Mouse (Mus musculus): ENCODE results near the gene 1700020A23Rik. TPM values are rescaled to one million over a fixed set of nuclear protein-coding genes. Genes with fewer than 3 reads are reported as not detected.
A peak's percentile ranks its signal among the peaks of the same experiment; 100 is the strongest.

1700020A23Rik gene
- polyA plus RNA-seq, 1 experiment from 2014 or later, result not detected

DNA sequence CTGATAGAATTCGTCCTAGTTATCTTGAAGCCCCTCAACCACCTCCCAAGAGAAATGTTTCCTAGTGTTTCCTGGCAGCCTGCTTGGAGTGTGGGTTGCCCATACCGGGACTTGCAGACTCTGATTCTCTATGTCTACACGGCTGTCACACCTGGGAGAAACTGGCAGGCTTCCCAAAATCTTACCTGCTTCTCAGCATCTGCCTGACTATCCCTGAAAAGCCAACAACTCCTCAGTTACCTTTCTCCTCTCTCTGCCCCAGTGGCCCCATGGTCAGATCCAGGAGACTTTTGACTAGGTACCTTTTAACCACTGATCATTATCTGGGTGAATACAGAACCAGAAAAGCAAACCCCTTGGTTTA is 46.6 kb downstream of the 1700020A23Rik start:
- Histone ChIP-seq H3K4me3 (peak overlapping the region; percentile 86), H3K4me2 (peak overlapping the region; percentile 77), H3K4me1 (peaks cover 49% of the 10 kb centered on the region), H3K27me3 (replicated peaks) (peaks cover 6% of the 10 kb centered on the region), H3K9me3 (no peaks in the 10 kb centered on the region), H3K9ac (peak overlapping the region; percentile 93), H3K27ac (replicated peaks) (no peak overlapping the region), H3K36me3 (no peaks in the 10 kb centered on the region)
- no peak for ATAC-seq (ENCODE audit: extremely low read depth, insufficient number of reproducible peaks, low FRiP score, low TSS enrichment)
- WGBS, result 55% methylated on average over 3 of the region's 3 CpGs

GRCm38 (mm10) chr2:130452266-130452665 is 47.2 kb downstream of the 1700020A23Rik start:
- no peak overlapping the region for H3K27ac ChIP-seq (replicated peaks)
- no peaks in the 10 kb centered on the region for H3K9me3 ChIP-seq
- 0 out of 2 replicates have a peak overlapping the region, but pooled peaks have one; percentile 53 for H3K9ac ChIP-seq
- no peak for ATAC-seq (ENCODE audit: extremely low read depth, insufficient number of reproducible peaks, low FRiP score, low TSS enrichment)
- H3K4me3 ChIP-seq, result no peak overlapping the region
- WGBS, result 45% methylated on average over 2 of the region's 2 CpGs
- peaks cover 6% of the 10 kb centered on the region for H3K27me3 ChIP-seq (replicated peaks)
- H3K4me1 ChIP-seq, result peaks cover 54% of the 10 kb centered on the region
- peak overlapping the region; percentile 77; the same call in 1 of the 2 replicates for H3K4me2 ChIP-seq
- no peaks in the 10 kb centered on the region for H3K36me3 ChIP-seq

DNA sequence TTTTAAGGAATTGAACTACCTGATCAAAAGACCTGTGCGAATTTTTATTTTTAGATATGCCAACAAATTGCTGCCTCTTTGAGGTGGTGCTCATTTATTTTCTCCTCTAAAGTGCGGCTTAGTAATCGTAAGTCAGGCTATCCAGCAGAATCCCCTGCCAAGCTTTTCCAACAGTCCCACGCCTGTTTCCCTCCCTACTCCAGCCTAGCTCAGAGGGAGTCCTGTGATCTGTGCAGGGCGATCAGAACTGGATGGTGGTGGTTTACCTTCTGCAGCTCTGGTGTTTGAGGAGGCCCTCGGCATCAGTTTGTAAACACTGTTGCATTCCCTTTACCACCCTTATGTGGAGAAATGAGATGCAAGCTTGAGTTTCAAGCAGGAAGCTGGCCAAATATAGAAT is 48.4 kb downstream of the 1700020A23Rik start:
- H3K27ac ChIP-seq (replicated peaks), result no peak overlapping the region
- H3K4me2 ChIP-seq, result 0 out of 2 replicates have a peak overlapping the region, but pooled peaks have one; percentile 16
- no peak overlapping the region for H3K4me3 ChIP-seq
- H3K36me3 ChIP-seq, result no peaks in the 10 kb centered on the region
- no peak for ATAC-seq (ENCODE audit: extremely low read depth, insufficient number of reproducible peaks, low FRiP score, low TSS enrichment)
- no peaks in the 10 kb centered on the region for H3K9me3 ChIP-seq
- peak overlapping the region; percentile 14; the same call in 1 of the 2 replicates for H3K9ac ChIP-seq
- 60% methylated on average over 6 of the region's 6 CpGs for WGBS
- peaks cover 2% of the 10 kb centered on the region for H3K27me3 ChIP-seq (replicated peaks)
- peaks cover 55% of the 10 kb centered on the region for H3K4me1 ChIP-seq

DNA sequence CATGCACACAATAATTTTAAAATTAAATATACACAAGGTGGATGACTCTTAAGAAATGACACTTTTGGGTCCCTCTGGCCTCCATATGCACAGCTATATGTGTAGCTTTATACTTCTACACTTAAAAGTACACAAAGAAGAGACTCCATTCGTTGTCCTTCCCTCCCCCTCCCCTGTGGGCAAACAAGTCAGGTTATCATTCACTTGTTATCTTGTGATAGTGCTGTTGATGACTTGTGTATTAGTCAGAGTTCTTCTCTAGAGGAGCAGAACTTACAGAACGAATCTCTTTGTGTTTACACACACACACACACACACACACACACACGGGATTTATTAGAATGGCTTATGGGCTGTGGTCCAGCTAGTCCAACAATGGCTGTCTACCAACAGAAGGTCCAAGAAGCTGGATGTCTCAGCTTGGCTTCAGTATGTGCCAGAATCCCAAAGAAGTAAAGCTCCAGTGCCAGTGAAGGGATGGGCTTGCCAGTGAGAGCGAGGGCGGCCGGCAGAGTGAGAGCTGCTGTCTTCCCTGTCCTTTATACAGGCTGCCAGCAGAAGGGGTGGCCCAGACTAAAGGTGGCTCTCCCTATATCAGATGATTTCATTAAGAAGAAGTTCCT is 49.8 kb downstream of the 1700020A23Rik start:
- ATAC-seq (ENCODE audit: extremely low read depth, insufficient number of reproducible peaks, low FRiP score, low TSS enrichment), result no peak
- Histone ChIP-seq H3K9ac (no peak overlapping the region), H3K4me2 (no peak overlapping the region), H3K36me3 (no peaks in the 10 kb centered on the region), H3K4me1 (peaks cover 53% of the 10 kb centered on the region), H3K27ac (replicated peaks) (no peak overlapping the region), H3K27me3 (replicated peaks) (no peaks in the 10 kb centered on the region), H3K4me3 (no peak overlapping the region), H3K9me3 (no peaks in the 10 kb centered on the region)
- 66% methylated on average over 6 of the region's 6 CpGs for WGBS

Other genes starting within 250 kb of the 1700020A23Rik start
- 426 and 455 TPM in 2 replicates for gene Snrpb, start 225.9 kb upstream of the 1700020A23Rik start, polyA plus RNA-seq (2015; fragmentation: Nextera tagmentation; extraction: Ambion mirVana)
- gene Tmc2, start 210.1 kb upstream of the 1700020A23Rik start, polyA plus RNA-seq (2015; fragmentation: Nextera tagmentation; extraction: Ambion mirVana), result not detected in 2 replicates
- 143 and 152 TPM in 2 replicates for gene Nop56, start 130.8 kb upstream of the 1700020A23Rik start, polyA plus RNA-seq (2015; fragmentation: Nextera tagmentation; extraction: Ambion mirVana)
- gene Idh3b, start 120.7 kb upstream of the 1700020A23Rik start, polyA plus RNA-seq (2015; fragmentation: Nextera tagmentation; extraction: Ambion mirVana), result 237 and 266 TPM in 2 replicates
- gene Ebf4, start 110.1 kb upstream of the 1700020A23Rik start, polyA plus RNA-seq (2015; fragmentation: Nextera tagmentation; extraction: Ambion mirVana), result 0.39 and 0.64 TPM in 2 replicates
- gene Cpxm1, start 7.7 kb upstream of the 1700020A23Rik start, polyA plus RNA-seq (2015; fragmentation: Nextera tagmentation; extraction: Ambion mirVana), result 34.6 and 40.6 TPM in 2 replicates
- not detected in 2 replicates for gene Gm28372, start within 50 bp of the 1700020A23Rik start, polyA plus RNA-seq (2015; fragmentation: Nextera tagmentation; extraction: Ambion mirVana)
- gene Tmem239, start 1.2 kb downstream of the 1700020A23Rik start, polyA plus RNA-seq (2015; fragmentation: Nextera tagmentation; extraction: Ambion mirVana), result 0.11 TPM in 1 of 2 replicates, not detected in the other
- gene Vps16, start 19.1 kb downstream of the 1700020A23Rik start, polyA plus RNA-seq (2015; fragmentation: Nextera tagmentation; extraction: Ambion mirVana), result 51.8 and 55.4 TPM in 2 replicates
- gene Pced1a, start 19.4 kb downstream of the 1700020A23Rik start, polyA plus RNA-seq (2015; fragmentation: Nextera tagmentation; extraction: Ambion mirVana), result 7.0 and 7.1 TPM in 2 replicates
- 64.0 and 64.6 TPM in 2 replicates for gene Ptpra, start 45.0 kb downstream of the 1700020A23Rik start, polyA plus RNA-seq (2015; fragmentation: Nextera tagmentation; extraction: Ambion mirVana)
- gene Mrps26, start 158.5 kb downstream of the 1700020A23Rik start, polyA plus RNA-seq (2015; fragmentation: Nextera tagmentation; extraction: Ambion mirVana), result 71.8 and 72.3 TPM in 2 replicates
- gene Oxt, start 170.9 kb downstream of the 1700020A23Rik start, polyA plus RNA-seq (2015; fragmentation: Nextera tagmentation; extraction: Ambion mirVana), result not detected in 2 replicates
- not detected in 2 replicates for gene Avp, start 177.3 kb downstream of the 1700020A23Rik start, polyA plus RNA-seq (2015; fragmentation: Nextera tagmentation; extraction: Ambion mirVana)
- 11.9 and 12.0 TPM in 2 replicates for gene Fastkd5, start 224.8 kb downstream of the 1700020A23Rik start, polyA plus RNA-seq (2015; fragmentation: Nextera tagmentation; extraction: Ambion mirVana)
- gene Ubox5, start 224.8 kb downstream of the 1700020A23Rik start, polyA plus RNA-seq (2015; fragmentation: Nextera tagmentation; extraction: Ambion mirVana), result 7.3 TPM in 2 replicates
- 1.5 and 1.8 TPM in 2 replicates for gene Lzts3, start 237.5 kb downstream of the 1700020A23Rik start, polyA plus RNA-seq (2015; fragmentation: Nextera tagmentation; extraction: Ambion mirVana)